In the genomic region with DNA sequence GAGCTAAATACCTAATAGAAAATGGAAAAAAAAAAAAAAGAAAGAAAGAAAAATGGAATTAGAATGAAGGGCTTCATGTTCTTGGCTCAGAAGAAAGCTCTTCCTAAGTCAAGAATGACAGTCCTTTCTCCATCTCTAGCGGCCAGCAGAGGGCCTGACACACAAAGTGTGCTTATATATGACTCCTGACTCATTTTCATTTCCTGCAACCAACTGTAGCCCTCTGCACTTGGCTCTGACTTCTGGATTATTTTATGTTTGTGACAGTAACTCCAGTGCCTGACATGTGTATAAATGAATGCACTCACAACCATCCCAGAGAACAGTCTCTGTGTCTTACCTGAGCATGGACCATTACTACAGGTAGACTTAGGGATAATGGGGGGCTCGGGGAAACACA, we compare ENCODE assay signal across 10 mouse cellular contexts. TPM values are rescaled to one million over a fixed set of nuclear protein-coding genes. Genes with fewer than 3 reads are reported as not detected.
A peak's percentile ranks its signal among the peaks of the same experiment; 100 is the strongest.
DNase-seq lines count a peak whose midpoint lies in the region; ATAC-seq and TF ChIP-seq lines count a peak whose summit lies in the region.
"Had no signal": no experiment of that assay in that cellular context is flagged by ENCODE, and none has a peak within 500 bp of the region (broad histone marks: within the 10 kb centered on the region; RNA-seq: fewer than 3 reads in every experiment).

No protein-coding gene starts in this region.

- 0 out of 2 replicates have a peak, but pooled peaks have one; percentile 7 for TF ChIP-seq CTCF in cerebellum, adult 2 months (IDR thresholded peaks at IDR 0.05; ENCODE audit: borderline replicate concordance, insufficient read depth, low read depth, low read length)

- WGBS in cerebellum, adult 2 months: 77% methylated on average over 2 of the region's 2 CpGs

- DNase-seq in cerebellum, adult 2 months: no peak
- no peak for DNase-seq in cerebellum, adult 9-10 months
- DNase-seq in lung, postnatal 10 days: peak; percentile 31
- no peak for DNase-seq in lung, postnatal 14 days
- no peak for DNase-seq in yolk sac, embryonic 10.5 days (ENCODE audit: low spot score)
- DNase-seq in cerebellum, adult 9-11 months: no peak

- no peaks in the 10 kb centered on the region for H3K4me1 ChIP-seq in cerebellum, adult 2 months (ENCODE audit: control insufficient read depth, insufficient read depth, low read length)

- TF ChIP-seq POLR2A in cerebellum, adult 2 months (IDR thresholded peaks at IDR 0.05; ENCODE audit: borderline replicate concordance, insufficient read depth, low read length): no peak

- peak; percentile 71 for ATAC-seq in common myeloid progenitor, adult 5-6 weeks (replicated peaks; ENCODE audit: low read depth, poor library complexity, severe bottlenecking)
- ATAC-seq in megakaryocyte-erythroid progenitor cell, adult 5-6 weeks (replicated peaks; ENCODE audit: low FRiP score, low TSS enrichment, poor library complexity, severe bottlenecking): peak; percentile 81

- H3K4me3 ChIP-seq in cerebellum, adult 2 months (replicated peaks; ENCODE audit: insufficient read depth, low read depth, low read length): no peak overlapping the region
- H3K4me3 ChIP-seq: hindbrain, embryonic 15.5 days had no signal

- H3K27me3 ChIP-seq in cerebellum, adult 2 months (ENCODE audit: control insufficient read depth, insufficient read depth, low read length): no peaks in the 10 kb centered on the region

- H3K27ac ChIP-seq in cerebellum, adult 2 months (ENCODE audit: insufficient read depth, low read length): no peak overlapping the region
- H3K27ac ChIP-seq: hindbrain, embryonic 15.5 days had no signal

RNA-seq across cellular contexts. Expression of gene Prrg4, which starts 2.0 kb away (rescaled TPM):
- polyA plus RNA-seq in cerebellum, adult 2 months (2012; rRNA removed): 0.16 and 0.51 TPM in 2 replicates
- total RNA-seq in common myeloid progenitor, adult 5-6 weeks (2017): 10.7 and 14.1 TPM in 2 replicates
- 1.3 TPM in 2 replicates for total RNA-seq in megakaryocyte-erythroid progenitor cell, adult 5-6 weeks (2014; fragmentation: Nextera tagmentation)
- total RNA-seq in megakaryocyte-erythroid progenitor cell, adult 5-6 weeks (2017): 5.2 and 13.1 TPM in 2 replicates

RNA-seq across cellular contexts. Expression of gene Ccdc73, which starts 20.0 kb away (rescaled TPM):
- 5.5 TPM in 2 replicates for polyA plus RNA-seq in cerebellum, adult 2 months (2012; rRNA removed)
- 5.8 and 7.3 TPM in 2 replicates for total RNA-seq in common myeloid progenitor, adult 5-6 weeks (2017)
- total RNA-seq in megakaryocyte-erythroid progenitor cell, adult 5-6 weeks (2014; fragmentation: Nextera tagmentation): not detected in 2 replicates
- total RNA-seq in megakaryocyte-erythroid progenitor cell, adult 5-6 weeks (2017): 13.9 TPM in 1 of 2 replicates, not detected in the other
- polyA plus RNA-seq: small intestine, adult 2 months had no signal

RNA-seq across cellular contexts. Expression of gene Qser1, which starts 31.1 kb away (rescaled TPM):
- polyA plus RNA-seq in cerebellum, adult 2 months (2012; rRNA removed): 7.9 and 8.3 TPM in 2 replicates
- 17.4 and 29.6 TPM in 2 replicates for total RNA-seq in common myeloid progenitor, adult 5-6 weeks (2017)
- total RNA-seq in megakaryocyte-erythroid progenitor cell, adult 5-6 weeks (2014; fragmentation: Nextera tagmentation): 23.7 and 28.0 TPM in 2 replicates
- total RNA-seq in megakaryocyte-erythroid progenitor cell, adult 5-6 weeks (2017): 3.8 and 12.6 TPM in 2 replicates
